Mouse (Mus musculus) fibroblast of lung, adult 2 months (primary cell): ENCODE measurements around the gene Gzmk.

Experiments used
- DNase-seq: peaks from one replicate; pipeline ENCODE4 v3.0.0-alpha.2; 2011; ENCODE audit warnings: low read depth

Gzmk gene

GRCm38 (mm10) chr13:113202184-113202583, 23.5 kb downstream of the Gzmk start:
- DNase-seq = no peak

- no peak for DNase-seq
These were observed 24.1 kb downstream of the Gzmk start for GRCm38 (mm10) chr13:113201631-113202030.

GRCm38 (mm10) chr13:113200726-113201125, 25.0 kb downstream of the Gzmk start:
- peak; percentile 92 for DNase-seq

- DNase-seq = no peak
These were observed 26.4 kb downstream of the Gzmk start for GRCm38 (mm10) chr13:113199331-113199730.

- DNase-seq = no peak
These were observed 27.7 kb downstream of the Gzmk start for GRCm38 (mm10) chr13:113197872-113198502.

- DNase-seq = no peak
These were observed 28.7 kb downstream of the Gzmk start for GRCm38 (mm10) chr13:113196808-113197674.

GRCm38 (mm10) chr13:113183720-113184119, 42.0 kb downstream of the Gzmk start:
- no peak for DNase-seq

GRCm38 (mm10) chr13:113183310-113183709, 42.4 kb downstream of the Gzmk start:
- no peak for DNase-seq

- DNase-seq = no peak
These were observed 51.5 kb downstream of the Gzmk start for GRCm38 (mm10) chr13:113174162-113174561.

- no peak for DNase-seq
These were observed 55.5 kb downstream of the Gzmk start for GRCm38 (mm10) chr13:113170256-113170655.

GRCm38 (mm10) chr13:113168018-113168534, 57.6 kb downstream of the Gzmk start:
- DNase-seq = no peak

GRCm38 (mm10) chr13:113164252-113165005, 61.3 kb downstream of the Gzmk start:
- DNase-seq = peak; percentile 38

- DNase-seq = no peak
These were observed 74.2 kb downstream of the Gzmk start for GRCm38 (mm10) chr13:113151556-113151955.

- no peak for DNase-seq
These were observed 86.1 kb downstream of the Gzmk start for GRCm38 (mm10) chr13:113139597-113139996.

GRCm38 (mm10) chr13:113129974-113130373, 95.7 kb downstream of the Gzmk start:
- no peak for DNase-seq
